Mouse (Mus musculus) macrophage (primary cell): ENCODE results near the gene Mrgpra6. TPM values are rescaled to one million over a fixed set of nuclear protein-coding genes. Genes with fewer than 3 reads are reported as not detected.

ENCODE experiments used
- H3K27ac ChIP-seq: fragments of 350-480 bp; formaldehyde crosslinking; 2 replicates; pipeline ENCODE4 v1.9.0; 2021
- H3K36me3 ChIP-seq: fragments of 350-480 bp; formaldehyde crosslinking; 2 replicates; pipeline ENCODE4 v1.9.0; 2021; ENCODE audit errors: inconsistent target
- H3K4me3 ChIP-seq: fragments of 350-480 bp; formaldehyde crosslinking; 2 replicates; pipeline ENCODE4 v1.9.0; 2021; ENCODE audit errors: inconsistent target
- H3K79me2 ChIP-seq: fragments of 350-480 bp; formaldehyde crosslinking; 2 replicates; pipeline ENCODE4 v1.9.0; 2021; ENCODE audit errors: inconsistent target
- WGBS: methylation state at CpG from one replicate; pipeline ENCODE4 v1.1.7; 2026; ENCODE audit warnings: inconsistent platforms; ENCODE audit not compliant: missing documents; 5-methylcytosine and 5-hydroxymethylcytosine counted together
- polyA plus RNA-seq: library from polyadenylated mRNA; stranded (reverse); fragments of 250-400 nt; gene quantifications from 3 replicates; pipeline ENCODE4 v1.2.4, GENCODE M21; 2018; ENCODE audit warnings: inconsistent platforms
- total RNA-seq, 78 experiments: library from RNA; depleted of rRNA; stranded (reverse); fragments of 250-400 nt; gene quantifications; 1 replicate in 9 of 78; 2 replicates in 24 of 78; 3 replicates in 43 of 78; 4 replicates in 2 of 78; pipeline ENCODE4 v1.2.4; 2018; ENCODE audit warnings: inconsistent platforms in 56 of 78

Gene Mrgpra6
- not detected for total RNA-seq (2018; cell fraction: chromatin; rRNA removed)
- total RNA-seq (2018; cell fraction: cytosol; rRNA removed) = not detected
- total RNA-seq (2018; cell fraction: nucleus; rRNA removed) = not detected
- polyA plus RNA-seq = not detected in 3 replicates

- Histone ChIP-seq H3K79me2 (no peaks in the 10 kb centered on the region), H3K36me3 (no peaks in the 10 kb centered on the region), H3K4me3 (no peak within 1 kb of the TSS), H3K27ac (no peak within 1 kb of the TSS)
- WGBS = 6% methylated on average over 4 of the region's 4 CpGs
Observed at GRCm38 (mm10) chr7:47204830-47205229, at the start of gene Mrgpra6. TSS of gene Mrgpra6 (minus strand) at chr7:47204920.

- no peaks in the 10 kb centered on the region for H3K36me3 ChIP-seq
- WGBS = 0% methylated on average over 1 of the region's 1 CpGs
- H3K27ac ChIP-seq = no peak within 1 kb of the TSS
- H3K79me2 ChIP-seq = no peaks in the 10 kb centered on the region
- H3K4me3 ChIP-seq = no peak within 1 kb of the TSS
Observed at GRCm38 (mm10) chr7:47252770-47253169, 48.0 kb upstream of the Mrgpra6 start, which contains the start of gene Mrgpra9. TSS of gene Mrgpra9 (minus strand) at chr7:47252848.

GRCm38 (mm10) chr7:47244658-47245057 lies 39.9 kb upstream of the Mrgpra6 start:
- Histone ChIP-seq H3K36me3 (no peaks in the 10 kb centered on the region), H3K79me2 (no peaks in the 10 kb centered on the region), H3K4me3 (no peak overlapping the region), H3K27ac (no peak overlapping the region)
- 60% methylated on average over 3 of the region's 3 CpGs for WGBS

GRCm38 (mm10) chr7:47195271-47195670 lies 9.4 kb downstream of the Mrgpra6 start:
- no peaks in the 10 kb centered on the region for H3K79me2 ChIP-seq
- 50% methylated on average over 1 of the region's 1 CpGs for WGBS
- no peak overlapping the region for H3K27ac ChIP-seq
- H3K4me3 ChIP-seq = no peak overlapping the region
- H3K36me3 ChIP-seq = no peaks in the 10 kb centered on the region

GRCm38 (mm10) chr7:47170814-47171213 lies 33.9 kb downstream of the Mrgpra6 start:
- no peaks in the 10 kb centered on the region for H3K36me3 ChIP-seq
- H3K27ac ChIP-seq = no peak overlapping the region
- 7% methylated on average over 5 of the region's 5 CpGs for WGBS
- no peaks in the 10 kb centered on the region for H3K79me2 ChIP-seq
- H3K4me3 ChIP-seq = no peak overlapping the region

- Histone ChIP-seq H3K27ac (no peak overlapping the region), H3K79me2 (no peaks in the 10 kb centered on the region), H3K36me3 (no peaks in the 10 kb centered on the region), H3K4me3 (no peak overlapping the region)
- WGBS = 61% methylated on average over 4 of the region's 4 CpGs
Observed at GRCm38 (mm10) chr7:47165028-47165427, 39.7 kb downstream of the Mrgpra6 start.

- WGBS = 69% methylated on average over 4 of the region's 4 CpGs
- Histone ChIP-seq H3K27ac (no peak overlapping the region), H3K4me3 (no peak overlapping the region), H3K36me3 (no peaks in the 10 kb centered on the region), H3K79me2 (no peaks in the 10 kb centered on the region)
Observed at GRCm38 (mm10) chr7:47163203-47163602, 41.5 kb downstream of the Mrgpra6 start.

GRCm38 (mm10) chr7:47158451-47158850 lies 46.3 kb downstream of the Mrgpra6 start:
- Histone ChIP-seq H3K36me3 (no peaks in the 10 kb centered on the region), H3K4me3 (no peak overlapping the region), H3K27ac (no peak overlapping the region), H3K79me2 (no peaks in the 10 kb centered on the region)
- WGBS = 81% methylated on average over 2 of the region's 2 CpGs

GRCm38 (mm10) chr7:47157743-47158142 lies 47.0 kb downstream of the Mrgpra6 start:
- H3K79me2 ChIP-seq = no peaks in the 10 kb centered on the region
- H3K36me3 ChIP-seq = no peaks in the 10 kb centered on the region
- H3K27ac ChIP-seq = no peak overlapping the region
- no peak overlapping the region for H3K4me3 ChIP-seq
- WGBS = 35% methylated on average over 9 of the region's 9 CpGs

- 80% methylated on average over 2 of the region's 2 CpGs for WGBS
- H3K27ac ChIP-seq = no peak overlapping the region
- H3K36me3 ChIP-seq = no peaks in the 10 kb centered on the region
- no peak overlapping the region for H3K4me3 ChIP-seq
- no peaks in the 10 kb centered on the region for H3K79me2 ChIP-seq
Observed at GRCm38 (mm10) chr7:47155849-47156248, 48.9 kb downstream of the Mrgpra6 start.

- 96% methylated on average over 4 of the region's 4 CpGs for WGBS
- Histone ChIP-seq H3K79me2 (no peaks in the 10 kb centered on the region), H3K27ac (no peak overlapping the region), H3K36me3 (no peaks in the 10 kb centered on the region), H3K4me3 (no peak overlapping the region)
Observed at GRCm38 (mm10) chr7:47155396-47155795, 49.3 kb downstream of the Mrgpra6 start.

- H3K4me3 ChIP-seq = no peak overlapping the region
- WGBS = 20% methylated on average over 11 of the region's 11 CpGs
- no peaks in the 10 kb centered on the region for H3K36me3 ChIP-seq
- H3K27ac ChIP-seq = no peak overlapping the region
- H3K79me2 ChIP-seq = no peaks in the 10 kb centered on the region
Observed at GRCm38 (mm10) chr7:47150420-47151061, 54.2 kb downstream of the Mrgpra6 start.

GRCm38 (mm10) chr7:47148298-47148697 lies 56.4 kb downstream of the Mrgpra6 start:
- Histone ChIP-seq H3K4me3 (no peak overlapping the region), H3K27ac (no peak overlapping the region), H3K36me3 (no peaks in the 10 kb centered on the region), H3K79me2 (no peaks in the 10 kb centered on the region)
- 90% methylated on average over 7 of the region's 7 CpGs for WGBS

GRCm38 (mm10) chr7:47146034-47146812 lies 58.5 kb downstream of the Mrgpra6 start:
- no peaks in the 10 kb centered on the region for H3K36me3 ChIP-seq
- WGBS = 14% methylated on average over 12 of the region's 12 CpGs
- H3K4me3 ChIP-seq = no peak overlapping the region
- H3K79me2 ChIP-seq = no peaks in the 10 kb centered on the region
- H3K27ac ChIP-seq = no peak overlapping the region

GRCm38 (mm10) chr7:47144299-47144698 lies 60.4 kb downstream of the Mrgpra6 start:
- 54% methylated on average over 6 of the region's 6 CpGs for whole genome bisulfite sequencing
- Histone ChIP-seq H3K4me3 (no peak overlapping the region), H3K36me3 (no peaks in the 10 kb centered on the region), H3K27ac (no peak overlapping the region), H3K79me2 (no peaks in the 10 kb centered on the region)
